Mouse (Mus musculus): ENCODE measurements at regions not wholly inside any gene's neighbourhood (a gene's known extent, or its start where the extent isn't known, plus 50 kb on each side); places are given as distances from the start of the nearest gene placed in this dataset.

DNA sequence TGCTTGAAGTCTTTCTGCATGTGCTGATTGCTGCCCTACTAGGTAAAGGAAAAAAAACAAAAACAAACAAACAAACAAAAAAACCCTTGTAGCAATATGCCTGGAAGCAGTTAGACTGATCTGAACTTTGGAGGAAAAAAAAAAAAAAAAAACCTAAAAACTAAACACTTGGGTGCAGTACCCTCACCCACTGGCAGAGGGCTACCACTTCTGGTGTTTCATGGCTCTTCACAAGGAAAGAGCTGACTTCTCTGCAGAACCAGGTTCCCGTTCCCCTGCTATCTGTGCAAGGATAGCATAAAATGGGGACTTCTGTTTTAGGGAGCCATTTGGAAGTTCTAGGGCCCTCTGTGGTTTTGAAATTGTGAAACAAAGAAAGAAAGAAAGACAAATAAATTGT is 52.2 kb upstream of the Otud4 start:
- DNase-seq (ENCODE audit: low spot score in 2 of 2): peak; percentile 27 to 67

DNA sequence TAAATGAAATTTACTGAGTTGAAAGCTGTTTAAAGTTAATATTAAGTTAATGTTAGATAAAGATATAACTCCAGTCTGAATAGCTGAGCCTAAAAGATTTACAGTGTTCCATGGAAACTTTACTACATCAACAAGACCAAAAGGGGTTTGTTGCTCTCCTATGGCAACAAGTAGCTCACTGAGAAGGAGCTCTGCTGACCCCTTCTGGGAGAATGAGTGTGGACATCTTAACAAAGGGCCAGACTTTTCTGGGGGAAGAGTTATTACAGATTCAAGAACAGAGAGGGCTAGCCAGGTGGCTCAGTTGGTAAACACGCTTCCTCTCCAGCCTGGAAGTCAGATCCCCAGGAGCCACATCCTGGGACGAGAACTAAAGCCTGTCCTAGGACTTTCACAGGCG is 54.5 kb upstream of the Otud4 start:
- DNase-seq (ENCODE audit: low spot score in 2 of 2): no peak

DNA sequence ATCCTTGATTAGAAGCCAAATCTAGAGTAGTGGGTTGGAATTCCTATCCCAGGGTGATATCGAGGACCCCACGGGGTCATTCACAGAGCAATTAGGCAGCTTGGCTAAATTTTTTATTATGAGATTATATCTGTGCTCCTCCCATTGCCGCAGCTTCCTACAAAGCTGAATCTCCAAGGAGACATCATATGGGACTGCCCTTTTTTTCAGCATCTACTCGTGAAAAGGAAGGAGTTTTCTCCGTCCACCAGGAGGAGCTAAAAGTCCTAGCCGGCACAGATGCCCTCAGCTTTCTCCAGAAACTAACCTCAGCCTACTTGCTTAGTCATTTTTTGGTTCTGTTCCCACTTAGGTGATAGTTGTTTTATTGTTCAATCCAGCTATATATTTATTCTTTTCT is 56.1 kb upstream of the Otud4 start:
- no peak for DNase-seq (ENCODE audit: low spot score in 2 of 2)

DNA sequence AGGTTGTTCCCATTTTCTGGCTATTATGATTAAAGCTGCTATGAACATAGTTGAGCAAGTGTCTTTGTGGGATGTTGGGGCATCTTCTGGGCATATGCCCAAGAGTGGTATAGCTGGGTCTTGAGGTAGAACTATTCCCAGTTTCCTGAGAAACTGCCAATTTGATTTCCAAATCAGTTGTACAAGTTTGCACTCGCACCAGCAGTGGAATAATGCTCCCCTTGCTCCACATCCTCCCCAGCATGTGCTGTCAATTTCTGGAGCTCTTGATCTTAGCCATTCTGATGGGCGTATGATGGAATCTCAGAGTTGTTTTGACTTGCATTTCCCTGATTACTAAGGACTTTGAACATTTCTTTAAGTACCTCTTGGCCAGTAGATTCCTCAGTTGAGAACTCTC is 57.2 kb upstream of the Otud4 start:
- no peak for DNase-seq (ENCODE audit: low spot score in 2 of 2)

DNA sequence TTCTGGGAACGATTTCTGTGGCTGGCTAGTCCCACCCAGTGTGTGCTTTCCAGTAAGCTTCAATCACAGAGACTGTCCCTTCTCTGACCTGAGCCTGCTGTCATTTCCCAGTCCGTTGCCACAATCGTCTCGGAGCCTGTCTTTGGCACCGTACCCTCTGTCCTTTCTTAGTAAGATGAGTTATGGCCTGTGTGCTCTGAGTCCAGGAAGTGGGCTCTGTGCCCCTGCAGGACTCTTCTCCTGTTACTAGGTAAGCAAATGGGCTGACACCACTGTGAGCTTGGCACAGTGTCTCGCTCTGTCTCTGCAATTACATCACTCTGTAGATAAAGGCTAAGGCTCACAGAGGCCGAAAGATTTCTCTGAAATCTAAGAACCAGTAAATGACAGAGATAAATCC is 63.3 kb upstream of the Otud4 start:
- no peak for DNase-seq (ENCODE audit: low spot score in 2 of 2)

DNA sequence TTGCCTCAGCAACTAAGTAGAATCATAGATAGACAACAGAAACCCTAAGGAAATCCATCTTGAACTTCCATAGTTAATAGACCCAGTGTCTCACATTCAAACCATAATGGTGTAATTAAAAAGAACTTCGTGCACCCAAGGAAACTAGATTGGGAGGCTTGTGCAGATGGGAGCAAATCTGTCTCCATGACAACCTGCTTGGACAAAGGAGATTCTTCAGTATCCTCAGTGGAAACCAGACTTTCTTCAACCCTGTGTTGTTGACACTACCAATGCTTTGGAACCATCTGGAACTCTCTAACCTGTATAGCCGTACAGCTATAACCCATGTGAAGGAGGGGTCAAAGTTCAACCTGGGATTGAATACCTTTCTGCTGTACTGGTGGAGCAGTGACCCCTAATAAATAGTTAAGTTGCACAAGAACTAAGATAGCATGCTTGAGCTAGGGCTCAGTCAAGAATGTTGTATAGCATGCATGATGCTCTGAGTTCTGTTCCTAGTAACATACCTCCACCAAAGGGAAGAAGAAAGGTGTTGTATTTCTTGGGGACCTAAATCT is 64.2 kb upstream of the Otud4 start:
- DNase-seq (ENCODE audit: low spot score in 2 of 2): no peak

DNA sequence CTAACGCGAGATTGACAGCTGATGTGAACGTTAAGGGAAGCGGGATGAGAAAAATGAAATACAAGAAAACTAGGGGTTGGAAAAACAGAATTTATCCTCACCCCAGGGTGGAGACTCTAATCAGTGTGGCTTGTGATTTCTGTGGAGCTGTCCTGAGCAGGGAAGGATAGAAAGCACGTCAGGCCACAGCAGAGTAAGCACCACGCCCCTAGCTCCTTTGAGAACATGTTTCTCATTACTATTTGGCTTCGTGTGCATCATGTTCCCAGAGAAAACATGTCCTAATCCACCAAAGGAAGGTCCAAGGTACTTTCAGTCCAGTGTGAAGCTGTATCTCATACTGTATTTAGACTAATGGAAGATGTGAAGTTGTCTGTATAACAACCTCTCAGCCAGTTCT is 65.9 kb upstream of the Otud4 start:
- DNase-seq (ENCODE audit: low spot score in 2 of 2): no peak

DNA sequence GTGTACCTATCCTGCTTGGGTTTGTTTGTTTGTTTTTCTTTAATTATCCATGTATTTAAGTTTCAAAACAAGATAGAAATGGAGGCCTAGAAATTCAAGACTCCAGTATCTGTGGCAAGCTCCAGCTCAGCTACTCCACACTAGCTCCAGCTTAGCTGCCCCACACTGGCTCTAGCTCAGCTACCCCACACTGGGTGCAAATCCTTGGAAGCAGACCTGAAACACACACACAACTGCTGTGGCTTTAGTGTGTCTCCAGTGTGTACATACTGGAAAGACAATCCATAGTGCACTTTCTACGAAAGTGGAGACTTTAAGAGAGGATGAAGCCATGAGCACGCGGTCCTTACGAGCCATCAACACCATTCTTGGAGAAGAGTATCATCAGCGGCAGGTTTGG is 66.9 kb upstream of the Otud4 start:
- DNase-seq (ENCODE audit: low spot score in 2 of 2): no peak

DNA sequence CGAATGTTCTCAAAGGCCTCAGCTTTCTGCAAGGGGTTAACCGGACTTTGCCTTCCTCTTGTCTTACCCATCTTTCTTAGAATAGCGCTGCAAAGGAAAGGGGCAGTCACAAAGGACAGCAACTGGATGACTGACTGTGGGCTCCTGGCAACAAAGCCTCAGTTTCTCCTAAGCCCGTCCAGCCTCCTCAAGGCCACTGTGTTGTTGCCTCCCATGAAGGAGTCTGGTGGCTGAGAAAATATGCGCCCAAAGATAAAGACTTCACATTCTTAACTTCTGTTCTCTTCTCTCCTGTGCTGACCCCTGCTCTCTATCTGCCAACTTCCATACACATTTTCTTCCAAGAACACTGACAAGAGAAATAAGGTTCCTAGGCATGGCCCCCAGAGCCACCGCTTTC is 76.3 kb upstream of the Otud4 start:
- DNase-seq (ENCODE audit: low spot score in 2 of 2): no peak

DNA sequence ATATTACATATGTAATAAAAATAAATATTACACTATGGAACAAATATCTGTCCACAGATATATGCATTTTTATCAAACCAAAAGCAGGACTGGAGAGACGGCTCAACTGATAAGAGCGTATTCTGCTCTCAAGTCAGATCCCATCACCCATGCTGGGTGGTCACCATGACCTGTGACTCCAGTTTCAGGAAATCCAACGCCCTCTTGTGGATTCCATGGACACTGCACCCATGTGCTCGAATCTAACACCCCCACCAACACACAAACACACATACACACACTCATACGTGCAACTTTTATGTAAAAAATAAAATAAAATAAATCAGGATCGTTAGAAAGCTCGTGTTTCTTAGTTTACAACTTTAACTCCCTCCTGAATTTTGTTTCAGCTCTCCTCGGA is 76.7 kb upstream of the Otud4 start:
- DNase-seq (ENCODE audit: low spot score in 2 of 2): no peak

DNA sequence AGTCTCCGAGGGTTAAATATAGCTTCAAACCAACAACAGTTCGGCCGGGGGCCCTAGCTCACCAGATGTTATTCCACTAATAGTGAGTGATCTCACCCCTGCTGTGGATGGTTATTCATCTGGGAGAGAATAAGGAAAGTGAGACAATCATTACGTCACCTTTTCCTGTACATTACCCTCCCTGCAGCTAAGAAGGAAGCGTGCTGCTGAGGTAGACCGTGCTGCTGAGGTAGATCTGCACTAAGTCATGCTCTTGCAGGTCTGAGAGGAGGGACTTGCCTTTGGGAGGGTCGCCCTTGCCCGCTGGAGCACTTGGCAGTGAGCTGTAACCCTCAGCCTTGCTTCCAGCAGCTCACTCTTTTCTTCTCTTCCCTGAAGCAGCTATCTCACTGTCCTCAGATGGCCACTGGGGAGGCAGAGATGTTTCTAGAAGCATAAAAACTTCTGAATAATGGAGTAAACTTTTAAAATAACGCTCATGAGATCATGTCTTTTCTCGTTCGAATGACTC is 77.3 kb upstream of the Otud4 start:
- no peak for DNase-seq (ENCODE audit: low spot score in 2 of 2)

DNA sequence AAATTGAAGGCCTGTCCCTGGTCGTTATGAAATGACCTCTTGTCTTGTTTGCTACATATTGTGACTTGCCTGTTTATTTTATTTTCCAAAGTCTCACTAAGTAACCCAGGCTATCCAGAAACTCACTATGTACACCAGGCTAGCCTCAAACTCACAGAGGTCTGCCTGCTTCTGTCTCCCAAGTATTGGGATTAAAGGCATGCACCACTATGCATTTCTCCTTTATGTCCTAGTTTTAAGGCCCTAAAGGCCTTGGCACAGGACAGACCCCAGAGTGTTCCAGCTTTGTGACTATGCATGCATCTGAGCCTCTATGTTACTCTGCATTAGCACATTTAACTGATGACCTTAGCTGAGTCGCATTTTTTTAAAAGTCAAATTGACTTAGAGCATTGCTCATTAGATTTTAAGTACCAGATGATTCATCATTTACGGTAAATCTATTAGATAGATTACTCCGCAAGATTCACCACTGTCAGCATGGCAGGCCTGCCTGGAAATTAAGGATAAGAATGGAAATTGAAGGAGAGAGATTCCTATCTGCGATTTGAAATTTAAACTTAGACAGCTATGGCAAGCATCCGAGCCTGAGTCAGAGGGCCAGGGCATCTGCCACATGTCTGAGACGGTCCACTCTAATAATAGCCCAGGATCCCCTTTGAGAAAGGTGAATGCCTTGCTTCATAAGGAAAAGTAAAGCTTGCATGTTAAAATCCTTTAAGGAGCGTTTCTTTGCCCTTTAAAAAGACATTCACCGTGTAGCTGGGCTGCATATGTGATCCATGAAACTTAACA is 78.0 kb upstream of the Otud4 start:
- no peak for DNase-seq (ENCODE audit: low spot score in 2 of 2)

DNA sequence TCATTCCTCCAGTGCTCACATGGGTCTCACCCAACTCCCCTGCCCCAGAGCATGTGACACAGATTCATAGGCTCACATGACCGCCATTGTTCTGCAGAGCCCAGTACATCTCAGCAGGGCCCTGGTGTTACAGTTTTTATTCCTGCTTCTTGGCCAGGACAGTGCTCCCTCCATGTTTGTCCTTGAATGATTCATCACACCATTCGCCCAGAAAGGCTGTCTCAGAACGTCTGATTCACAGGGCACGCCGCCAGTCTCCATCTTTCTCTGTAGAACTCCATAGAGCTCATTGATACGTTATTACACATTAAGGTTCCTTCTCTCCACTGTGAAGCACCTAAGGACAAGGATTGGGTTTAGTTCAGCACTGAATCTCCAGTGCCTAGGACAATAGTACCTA is 79.9 kb upstream of the Otud4 start:
- DNase-seq (ENCODE audit: low spot score in 2 of 2): no peak

DNA sequence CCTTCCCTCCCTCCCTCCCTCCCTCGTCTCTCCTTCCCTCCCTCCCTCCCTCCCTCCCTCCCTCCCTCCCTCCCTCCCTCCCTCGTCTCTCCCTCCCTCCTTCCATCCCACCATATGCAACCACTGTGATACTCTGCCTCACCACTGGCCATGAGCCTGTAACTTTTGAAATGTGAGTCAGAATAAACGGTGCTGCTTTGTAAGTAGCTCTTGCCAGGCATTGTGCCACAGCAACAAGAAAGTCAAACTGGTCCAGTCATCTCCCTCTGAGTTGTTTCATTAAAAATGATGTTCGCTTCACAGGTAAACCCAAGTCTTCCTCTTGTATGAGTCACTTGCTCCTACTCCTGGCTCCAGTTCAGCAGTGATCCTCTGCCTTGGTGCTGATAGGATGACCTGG is 85.1 kb upstream of the Otud4 start:
- no peak for DNase-seq (ENCODE audit: low spot score in 2 of 2)

DNA sequence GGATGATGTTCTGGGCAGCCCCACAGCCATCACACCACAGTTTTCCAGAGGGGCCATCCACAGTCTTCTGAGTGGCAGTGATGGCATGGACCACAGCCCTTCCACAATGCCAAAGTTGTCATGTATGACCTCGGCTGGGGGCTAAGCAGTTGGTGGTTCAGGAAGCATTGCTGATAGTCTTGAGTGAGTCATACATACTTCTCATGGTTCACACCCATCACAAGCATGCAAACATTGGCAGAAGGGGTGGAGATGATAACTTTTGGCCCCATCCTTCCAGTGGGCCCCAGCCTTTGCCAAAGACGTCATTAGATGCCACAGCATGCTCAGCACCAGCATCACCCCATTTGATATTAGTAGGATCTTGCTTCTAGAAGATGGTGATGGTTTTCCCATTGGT is 89.3 kb upstream of the Otud4 start:
- DNase-seq (ENCODE audit: low spot score in 2 of 2): no peak

DNA sequence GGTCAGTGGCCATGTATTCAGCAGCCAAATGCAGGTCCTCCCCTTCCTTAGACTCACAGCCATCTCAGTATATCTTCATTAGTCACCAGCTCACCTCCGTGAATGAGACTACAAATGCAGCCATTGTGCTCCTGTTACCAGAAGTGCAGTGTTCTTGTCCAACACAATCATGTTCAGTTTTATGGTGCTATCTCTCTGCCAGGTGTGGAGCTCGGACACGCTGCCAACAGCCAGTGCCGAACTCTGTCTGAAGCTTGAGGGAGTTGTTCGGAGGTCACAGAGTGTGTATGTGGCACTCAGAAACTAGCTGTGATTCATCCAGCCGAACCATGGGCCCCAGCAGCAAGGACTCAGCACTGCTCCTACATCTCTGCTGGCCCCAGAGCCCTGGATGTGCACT is 91.3 kb upstream of the Otud4 start:
- DNase-seq (ENCODE audit: low spot score in 2 of 2): no peak

DNA sequence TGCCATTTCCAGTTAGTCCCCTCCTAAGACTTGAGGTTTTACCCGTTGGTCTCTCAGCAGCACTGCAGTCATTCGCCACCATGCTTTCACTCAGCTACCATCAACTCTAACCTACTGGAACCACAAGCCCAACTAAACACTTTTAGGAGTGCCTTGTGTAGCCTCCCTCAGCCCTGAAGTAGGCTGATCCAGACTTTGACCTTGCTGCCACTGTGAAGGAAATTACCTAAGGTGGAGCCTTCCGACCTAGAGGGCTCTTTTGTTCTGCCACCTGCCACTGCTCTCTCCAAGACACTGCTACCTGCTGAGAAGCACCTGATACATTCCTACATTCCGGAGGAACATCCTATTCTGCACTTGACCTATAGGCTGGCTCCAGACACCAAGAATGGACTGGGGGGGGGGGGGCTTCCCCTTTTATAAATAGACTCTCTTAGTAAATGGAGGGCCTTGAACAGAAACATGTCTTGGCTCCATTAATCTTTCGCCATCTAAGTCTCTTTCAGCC is 93.5 kb upstream of the Otud4 start:
- no peak for DNase-seq (ENCODE audit: low spot score in 2 of 2)

DNA sequence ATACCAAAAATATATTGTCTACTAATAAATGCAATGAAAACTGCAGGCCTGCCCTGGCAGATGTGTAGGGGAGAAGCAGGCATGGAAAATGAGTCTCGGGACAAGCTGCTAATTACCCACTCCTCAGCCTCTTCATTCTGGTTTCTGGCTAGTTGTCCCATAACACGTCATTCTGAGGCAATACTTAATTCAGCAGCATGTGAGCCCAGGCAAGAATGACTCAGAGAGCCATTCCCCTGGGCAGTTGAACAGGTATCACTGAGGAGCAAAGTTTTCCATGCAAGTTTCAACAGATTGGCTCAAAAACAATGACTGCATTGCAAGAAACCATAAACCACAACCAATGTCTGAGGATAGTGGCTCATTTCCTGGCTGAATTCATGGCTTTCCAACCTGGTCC is 97.0 kb upstream of the Otud4 start:
- DNase-seq (ENCODE audit: low spot score in 2 of 2): no peak

DNA sequence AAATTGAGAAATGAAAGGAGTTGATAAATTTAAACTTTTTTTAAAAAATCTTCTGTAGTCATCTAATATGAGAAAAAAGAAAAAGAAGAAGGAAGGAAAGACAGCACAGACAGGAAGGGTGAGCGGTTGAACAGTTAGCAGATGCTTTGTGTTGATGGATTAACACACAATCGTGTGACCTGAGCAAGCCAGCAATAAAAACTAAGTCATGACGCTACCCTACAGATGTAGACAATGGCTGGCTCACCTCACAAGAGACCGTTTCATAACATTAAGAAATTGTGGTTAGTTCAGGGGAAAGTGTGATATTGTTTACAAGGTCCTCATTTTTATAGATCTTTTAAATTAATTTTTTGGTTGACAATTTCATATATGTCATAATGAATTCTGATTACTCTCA is 99.4 kb upstream of the Otud4 start:
- no peak for DNase-seq (ENCODE audit: low spot score in 2 of 2)

DNA sequence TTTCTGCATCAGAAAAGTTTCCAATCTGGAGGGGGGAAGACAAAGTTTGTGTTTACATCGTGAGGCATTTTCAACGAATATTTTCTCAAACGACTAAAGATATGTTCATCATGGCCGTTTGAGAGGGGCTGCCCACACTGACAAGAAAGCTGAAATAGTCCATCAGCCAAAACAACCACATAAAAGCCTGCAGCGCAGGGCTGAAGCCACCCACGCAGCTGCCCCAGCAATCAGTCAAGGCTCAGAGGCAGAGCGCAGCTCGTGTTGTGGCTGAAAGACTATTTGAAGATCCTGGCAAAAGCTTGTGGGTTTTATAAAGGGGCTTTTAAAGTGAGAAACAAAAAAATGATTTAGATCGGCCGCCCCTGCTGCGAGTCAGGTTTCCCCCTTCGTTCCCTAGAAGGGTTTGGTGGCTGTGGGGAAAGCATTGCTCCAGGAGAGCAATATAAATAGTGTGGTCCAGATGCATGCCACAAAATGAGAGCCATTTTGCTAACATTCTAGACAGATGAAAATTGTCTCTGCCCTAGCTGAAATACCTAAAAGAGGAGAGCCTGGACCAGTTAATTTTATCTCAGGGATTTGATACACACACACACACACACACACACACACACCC is 105.0 kb upstream of the Otud4 start:
- no peak for DNase-seq (ENCODE audit: low spot score in 2 of 2)

DNA sequence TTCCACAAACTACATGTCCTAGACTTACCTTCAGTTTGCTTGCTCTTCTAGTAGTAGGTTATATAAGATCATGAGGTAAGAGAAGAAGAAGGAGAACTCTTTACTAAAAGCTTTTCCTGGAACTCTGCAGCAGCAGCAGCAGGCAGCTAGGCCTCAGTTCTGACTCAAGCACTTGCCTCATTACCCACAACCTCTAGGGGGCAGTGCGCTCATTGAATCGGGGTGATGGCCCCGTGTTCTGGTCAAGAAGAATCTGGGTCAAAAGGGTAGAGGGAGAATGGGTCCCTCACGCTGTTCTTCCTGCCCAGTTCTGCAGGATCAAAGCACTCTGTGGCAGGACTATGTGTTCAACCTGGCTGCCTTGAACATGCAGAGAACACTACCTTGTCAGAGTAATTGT is 109.9 kb upstream of the Otud4 start:
- DNase-seq (ENCODE audit: low spot score in 2 of 2): no peak

DNA sequence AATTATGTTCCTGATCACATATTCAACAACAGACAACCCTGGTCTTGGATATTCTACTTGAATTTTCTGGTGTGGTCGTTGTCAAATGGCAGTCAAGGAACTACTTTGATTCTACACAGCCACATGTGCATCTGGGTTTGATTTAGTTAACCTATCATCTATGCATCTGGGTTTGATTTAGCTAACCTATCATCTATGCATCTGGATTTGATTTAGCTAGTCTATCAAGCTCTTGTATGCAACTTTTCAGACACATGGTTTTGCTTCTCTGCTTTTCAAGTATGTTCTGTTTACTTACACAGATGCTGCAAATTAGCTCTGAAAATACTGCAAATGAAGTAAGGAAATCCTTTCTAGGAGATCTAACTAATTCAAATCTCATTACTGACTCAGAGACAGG is 117.4 kb upstream of the Otud4 start:
- DNase-seq (ENCODE audit: low spot score in 2 of 2): no peak

DNA sequence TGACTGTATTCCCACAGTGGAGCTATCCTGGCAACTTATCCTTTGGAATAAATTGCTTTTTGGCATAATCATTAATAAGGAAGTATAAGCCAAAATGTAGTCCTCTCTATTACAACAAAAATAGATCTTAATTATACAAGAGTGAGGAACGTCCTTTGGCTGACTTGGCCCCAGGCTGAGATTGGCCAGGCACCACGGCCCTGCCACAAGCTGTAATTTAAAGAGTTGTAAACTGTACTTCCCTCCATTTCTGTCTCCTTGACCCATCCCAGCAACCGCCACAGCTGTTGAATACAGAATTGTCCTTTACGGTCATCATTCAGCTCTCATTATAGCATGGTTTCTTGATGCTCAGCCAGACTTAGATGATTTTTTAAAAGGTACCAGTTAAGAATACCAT is 119.6 kb upstream of the Smad1 start:
- no peak for DNase-seq (ENCODE audit: low spot score in 2 of 2)

Measured in spleen, postnatal 4 days (tissue).